Mouse (Mus musculus) leukemia stem cell, adult 10-12 weeks (primary cell): Measurements from ENCODE around the gene Olfr895. TPM values are rescaled to one million over a fixed set of nuclear protein-coding genes. Genes with fewer than 3 reads are reported as not detected.

Experiments used
- polyA plus RNA-seq: library from polyadenylated mRNA; stranded (reverse); fragments of >175 nt; gene quantifications from 2 replicates; pipeline ENCODE4 v1.2.3, GENCODE M21; 2012; ENCODE audit warnings: low replicate concordance

The Olfr895 gene
- not detected in 2 replicates for polyA plus RNA-seq

GRCm38 (mm10) chr9:38267551-38267950, at the start of gene Olfr895:
Olfr895 (plus strand) TSS chr9:38267851.

GRCm38 (mm10) chr9:38252474-38252873, 15.2 kb upstream of the Olfr895 start, which contains the start of gene Olfr143:
Olfr143 (plus strand) TSS chr9:38252774.

DNA sequence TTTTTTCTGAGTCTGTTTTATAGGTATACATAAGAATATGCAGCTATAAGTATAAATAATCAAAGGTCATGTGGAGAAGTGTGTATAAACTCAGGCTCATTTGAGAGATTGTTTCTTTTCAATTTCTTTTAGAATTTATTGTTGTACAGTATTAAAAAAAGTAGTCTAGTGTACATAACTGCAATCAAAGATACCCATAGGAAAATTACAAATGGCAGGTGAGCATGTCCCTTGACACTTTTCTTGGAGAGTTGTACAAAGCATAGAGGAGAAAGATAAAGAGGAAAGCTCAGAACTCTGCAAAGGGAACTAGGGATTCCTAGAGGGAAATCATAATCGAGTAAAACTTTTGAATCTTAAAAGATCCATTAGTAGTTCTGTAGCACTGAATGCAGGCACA, 23.2 kb downstream of the Olfr895 start, which contains the start of gene Olfr896-ps1:
Gene Olfr896-ps1, plus strand, starts transcription at position 301 of the 400 bp plus-strand sequence.

Other genes starting within 250 kb of the Olfr895 start
- gene Olfr883, start 242.0 kb upstream of the Olfr895 start, polyA plus RNA-seq, result not detected in 2 replicates
- gene Olfr884, start 221.3 kb upstream of the Olfr895 start, polyA plus RNA-seq, result not detected in 2 replicates
- gene Olfr885, start 206.5 kb upstream of the Olfr895 start, polyA plus RNA-seq, result not detected in 2 replicates
- 0.05 TPM in 1 of 2 replicates, not detected in the other for gene Olfr887, start 183.8 kb upstream of the Olfr895 start, polyA plus RNA-seq
- not detected in 2 replicates for gene Olfr888, start 159.7 kb upstream of the Olfr895 start, polyA plus RNA-seq
- not detected in 2 replicates for gene Olfr889, start 152.7 kb upstream of the Olfr895 start, polyA plus RNA-seq
- gene Olfr890, start 125.3 kb upstream of the Olfr895 start, polyA plus RNA-seq, result not detected in 2 replicates
- gene Olfr891, start 87.0 kb upstream of the Olfr895 start, polyA plus RNA-seq, result not detected in 2 replicates
- gene Olfr893, start 59.5 kb upstream of the Olfr895 start, polyA plus RNA-seq, result not detected in 2 replicates
- gene Olfr894, start 49.8 kb upstream of the Olfr895 start, polyA plus RNA-seq, result not detected in 2 replicates
- not detected in 2 replicates for gene Olfr143, start 15.1 kb upstream of the Olfr895 start, polyA plus RNA-seq
- gene Olfr896-ps1, start 23.3 kb downstream of the Olfr895 start, polyA plus RNA-seq, result not detected in 2 replicates
- not detected in 2 replicates for gene Olfr25, start 61.2 kb downstream of the Olfr895 start, polyA plus RNA-seq
- not detected in 2 replicates for gene Olfr898, start 80.6 kb downstream of the Olfr895 start, polyA plus RNA-seq
- not detected in 2 replicates for gene Olfr250, start 99.0 kb downstream of the Olfr895 start, polyA plus RNA-seq
- not detected in 2 replicates for gene Olfr251, start 109.2 kb downstream of the Olfr895 start, polyA plus RNA-seq
- gene Olfr147, start 133.8 kb downstream of the Olfr895 start, polyA plus RNA-seq, result not detected in 2 replicates
- not detected in 2 replicates for gene Olfr901, start 161.6 kb downstream of the Olfr895 start, polyA plus RNA-seq
- not detected in 2 replicates for gene Olfr902, start 179.8 kb downstream of the Olfr895 start, polyA plus RNA-seq
- gene Olfr904, start 195.3 kb downstream of the Olfr895 start, polyA plus RNA-seq, result not detected in 2 replicates
- not detected in 2 replicates for gene Olfr905, start 203.3 kb downstream of the Olfr895 start, polyA plus RNA-seq
- gene Olfr906, start 219.2 kb downstream of the Olfr895 start, polyA plus RNA-seq, result not detected in 2 replicates
- not detected in 2 replicates for gene Olfr907, start 227.9 kb downstream of the Olfr895 start, polyA plus RNA-seq